Mouse (Mus musculus) neural tube, postnatal 0 days (tissue): ENCODE data around the gene Olfr1248. TPM values are rescaled to one million over a fixed set of nuclear protein-coding genes. Genes with fewer than 3 reads are reported as not detected.

Experiments
- polyA plus RNA-seq: library from polyadenylated mRNA; unstranded; fragments of >200 nt; fragmentation: Nextera tagmentation; extraction: Ambion mirVana; gene quantifications from 2 replicates; pipeline ENCODE4 v1.2.1, GENCODE M21; 2015

Olfr1248 gene
- polyA plus RNA-seq, result not detected in 2 replicates

GRCm38 (mm10) chr2:89618145-89618544 lies at the start of gene Olfr1248:
TSS of gene Olfr1248 (minus strand) at chr2:89618245.

GRCm38 (mm10) chr2:89661367-89661766 lies 43.3 kb upstream of the Olfr1248 start, which contains the start of gene Olfr1250:
TSS of gene Olfr1250 (minus strand) at chr2:89661467.

GRCm38 (mm10) chr2:89634883-89635282 lies 16.8 kb upstream of the Olfr1248 start, which contains the start of gene Olfr1249:
TSS of gene Olfr1249 (minus strand) at chr2:89634983.

GRCm38 (mm10) chr2:89614030-89614429 lies 4.0 kb downstream of the Olfr1248 start, which contains the start of gene Olfr1247:
TSS of gene Olfr1247 (minus strand) at chr2:89614130.

GRCm38 (mm10) chr2:89593057-89593456 lies 25.0 kb downstream of the Olfr1248 start, which contains the start of gene Olfr1246:
TSS of gene Olfr1246 (minus strand) at chr2:89593157.

GRCm38 (mm10) chr2:89578347-89578746 lies 39.7 kb downstream of the Olfr1248 start, which contains the start of gene Olfr1245:
TSS of gene Olfr1245 (minus strand) at chr2:89578447.

Other genes with a start within 250 kb of the Olfr1248 start
- not detected in 2 replicates for gene Olfr1238, start 208.6 kb downstream of the Olfr1248 start, polyA plus RNA-seq
- gene Olfr1239, start 197.8 kb downstream of the Olfr1248 start, polyA plus RNA-seq, result not detected in 2 replicates
- gene Olfr1240, start 175.2 kb downstream of the Olfr1248 start, polyA plus RNA-seq, result not detected in 2 replicates
- gene Olfr1241, start 131.1 kb downstream of the Olfr1248 start, polyA plus RNA-seq, result not detected in 2 replicates
- not detected in 2 replicates for gene Olfr1242, start 119.9 kb downstream of the Olfr1248 start, polyA plus RNA-seq
- gene Olfr1243, start 86.8 kb downstream of the Olfr1248 start, polyA plus RNA-seq, result not detected in 2 replicates
- gene Olfr1245, start 39.8 kb downstream of the Olfr1248 start, polyA plus RNA-seq, result not detected in 2 replicates
- not detected in 2 replicates for gene Olfr1246, start 25.1 kb downstream of the Olfr1248 start, polyA plus RNA-seq
- not detected in 2 replicates for gene Olfr1247, start 4.1 kb downstream of the Olfr1248 start, polyA plus RNA-seq
- not detected in 2 replicates for gene Olfr1249, start 16.7 kb upstream of the Olfr1248 start, polyA plus RNA-seq
- gene Olfr1250, start 43.2 kb upstream of the Olfr1248 start, polyA plus RNA-seq, result not detected in 2 replicates
- not detected in 2 replicates for gene Olfr1251, start 53.7 kb upstream of the Olfr1248 start, polyA plus RNA-seq
- gene Olfr1252, start 106.8 kb upstream of the Olfr1248 start, polyA plus RNA-seq, result not detected in 2 replicates
- gene Olfr1253, start 138.8 kb upstream of the Olfr1248 start, polyA plus RNA-seq, result not detected in 2 replicates
- not detected in 2 replicates for gene Olfr1254, start 175.4 kb upstream of the Olfr1248 start, polyA plus RNA-seq
- not detected in 2 replicates for gene Olfr1255, start 193.8 kb upstream of the Olfr1248 start, polyA plus RNA-seq
- not detected in 2 replicates for gene Olfr1256, start 223.3 kb upstream of the Olfr1248 start, polyA plus RNA-seq
- gene Olfr48, start 230.0 kb upstream of the Olfr1248 start, polyA plus RNA-seq, result 0.13 TPM in 1 of 2 replicates, not detected in the other